Mouse (Mus musculus) right cerebral cortex, postnatal 14 days (tissue): ENCODE data around the gene Cecr2.

Experiments used
- DNase-seq: peaks from one replicate; pipeline ENCODE4 v3.0.0; 2022

Cecr2 gene

GRCm38 (mm10) chr6:120667911-120668310 is 1.7 kb downstream of the Cecr2 start:
- DNase-seq: no peak

GRCm38 (mm10) chr6:120674121-120674520 is 8.0 kb downstream of the Cecr2 start:
- no peak for DNase-seq

GRCm38 (mm10) chr6:120674881-120675280 is 8.7 kb downstream of the Cecr2 start:
- DNase-seq: no peak

- no peak for DNase-seq
Observed at GRCm38 (mm10) chr6:120675979-120676378, 9.8 kb downstream of the Cecr2 start.

- no peak for DNase-seq
Observed at GRCm38 (mm10) chr6:120683351-120683750, 17.2 kb downstream of the Cecr2 start.

- DNase-seq: no peak
Observed at GRCm38 (mm10) chr6:120684750-120685149, 18.6 kb downstream of the Cecr2 start.

- DNase-seq: no peak
Observed at GRCm38 (mm10) chr6:120686872-120687650, 20.9 kb downstream of the Cecr2 start.

GRCm38 (mm10) chr6:120700221-120700620 is 34.1 kb downstream of the Cecr2 start:
- DNase-seq: no peak

GRCm38 (mm10) chr6:120704376-120704775 is 38.2 kb downstream of the Cecr2 start:
- DNase-seq: no peak

GRCm38 (mm10) chr6:120708759-120709158 is 42.6 kb downstream of the Cecr2 start:
- DNase-seq: no peak

GRCm38 (mm10) chr6:120714806-120715205 is 48.6 kb downstream of the Cecr2 start:
- DNase-seq: no peak

- no peak for DNase-seq
Observed at GRCm38 (mm10) chr6:120715227-120715626, 49.1 kb downstream of the Cecr2 start.

GRCm38 (mm10) chr6:120715851-120716250 is 49.7 kb downstream of the Cecr2 start:
- DNase-seq: no peak

- no peak for DNase-seq
Observed at GRCm38 (mm10) chr6:120716531-120716984, 50.4 kb downstream of the Cecr2 start.

GRCm38 (mm10) chr6:120725986-120726385 is 59.8 kb downstream of the Cecr2 start:
- DNase-seq: no peak

- no peak for DNase-seq
Observed at GRCm38 (mm10) chr6:120736011-120736410, 69.8 kb downstream of the Cecr2 start.

- no peak for DNase-seq
Observed at GRCm38 (mm10) chr6:120736566-120736965, 70.4 kb downstream of the Cecr2 start.

- DNase-seq: no peak
Observed at GRCm38 (mm10) chr6:120743130-120743529, 77.0 kb downstream of the Cecr2 start.

GRCm38 (mm10) chr6:120744266-120744665 is 78.1 kb downstream of the Cecr2 start:
- no peak for DNase-seq

- DNase-seq: no peak
Observed at GRCm38 (mm10) chr6:120746416-120746815, 80.2 kb downstream of the Cecr2 start.

GRCm38 (mm10) chr6:120761151-120761550 is 95.0 kb downstream of the Cecr2 start:
- DNase-seq: no peak

GRCm38 (mm10) chr6:120769972-120770371 is 103.8 kb downstream of the Cecr2 start:
- no peak for DNase-seq

- DNase-seq: no peak
Observed at GRCm38 (mm10) chr6:120771366-120771765, 105.2 kb downstream of the Cecr2 start.

GRCm38 (mm10) chr6:120772025-120772424 is 105.9 kb downstream of the Cecr2 start:
- no peak for DNase-seq

- DNase-seq: no peak
Observed at GRCm38 (mm10) chr6:120773149-120773628, 107.0 kb downstream of the Cecr2 start, which contains the start of gene Slc25a18. Slc25a18 (plus strand) TSS chr6:120773578.
